Mouse (Mus musculus) c-Kit-positive CD71-positive TER-119-positive erythroid progenitor cells, embryonic 14.5 days (primary cell): ENCODE data around the gene Hs1bp3.

Source experiments
- DNase-seq: peaks from one replicate; pipeline ENCODE4 v3.0.0-alpha.2; 2013; ENCODE audit warnings: low spot score

The Hs1bp3 gene

DNA sequence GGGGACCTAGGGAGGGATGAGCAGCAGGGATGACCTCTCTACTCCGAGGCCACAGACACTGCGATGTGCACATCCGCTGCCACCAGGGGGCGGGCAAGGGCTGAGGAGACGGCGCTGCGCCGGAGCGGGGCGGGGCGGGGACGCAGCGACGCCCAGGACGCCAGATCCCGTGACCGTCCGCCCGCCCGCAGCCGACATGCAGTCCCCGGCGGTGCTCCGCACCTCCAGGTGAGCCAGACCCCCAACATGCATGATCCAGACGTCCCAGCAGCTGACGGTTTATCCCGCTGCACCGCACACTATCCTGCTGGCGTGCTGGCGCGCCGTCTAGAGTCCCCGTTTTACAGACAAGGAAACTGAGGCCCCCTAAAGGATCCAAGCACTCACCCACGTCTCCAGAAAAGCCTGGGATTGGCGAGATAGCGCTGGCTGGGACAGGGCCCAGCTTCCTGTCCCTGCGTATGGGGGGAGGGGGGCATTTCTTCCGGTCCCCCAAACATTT, at the start of gene Hs1bp3:
Gene Hs1bp3, plus strand, starts transcription at position 163 of the 502 bp plus-strand sequence.
- DNase-seq, result peak; percentile 74

DNA sequence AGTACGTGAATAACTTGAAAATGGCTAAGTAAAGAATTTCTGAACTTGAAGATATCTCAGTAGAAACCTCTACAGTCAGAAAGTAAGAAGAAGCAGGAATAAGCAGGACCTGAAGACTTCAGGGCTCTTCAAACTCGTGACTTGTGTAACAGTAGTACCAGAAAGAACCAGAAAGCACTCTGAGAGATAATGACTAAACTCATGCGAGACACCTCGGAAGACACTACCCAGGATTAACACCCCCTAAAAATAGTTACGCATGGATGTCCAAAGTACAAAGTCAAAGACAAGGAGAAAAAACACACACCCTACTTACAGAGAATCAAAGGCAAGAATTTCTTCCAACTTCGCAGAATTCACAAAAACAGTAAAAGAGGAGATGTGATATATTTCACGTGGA, 46.9 kb upstream of the Hs1bp3 start:
- DNase-seq, result no peak

DNA sequence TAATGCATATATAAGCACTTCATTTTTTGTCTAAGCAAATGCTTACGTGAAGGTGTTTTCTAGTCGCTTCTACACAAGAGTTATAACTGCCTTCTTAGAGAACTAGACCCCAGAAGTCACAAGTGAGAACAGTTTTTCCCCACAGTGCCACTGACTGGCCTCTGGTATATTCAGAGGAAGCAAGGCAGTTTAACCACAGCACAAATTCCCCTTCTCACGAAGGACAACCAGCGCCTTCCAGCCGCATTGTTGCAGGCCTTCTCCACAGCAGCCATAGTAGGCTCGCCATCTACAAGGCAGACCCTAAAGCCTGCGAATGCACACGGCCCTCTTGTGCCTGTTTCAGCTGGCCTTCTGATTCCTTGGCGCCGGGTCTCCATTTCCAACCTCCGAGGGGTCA, 43.6 kb upstream of the Hs1bp3 start:
- DNase-seq, result no peak

DNA sequence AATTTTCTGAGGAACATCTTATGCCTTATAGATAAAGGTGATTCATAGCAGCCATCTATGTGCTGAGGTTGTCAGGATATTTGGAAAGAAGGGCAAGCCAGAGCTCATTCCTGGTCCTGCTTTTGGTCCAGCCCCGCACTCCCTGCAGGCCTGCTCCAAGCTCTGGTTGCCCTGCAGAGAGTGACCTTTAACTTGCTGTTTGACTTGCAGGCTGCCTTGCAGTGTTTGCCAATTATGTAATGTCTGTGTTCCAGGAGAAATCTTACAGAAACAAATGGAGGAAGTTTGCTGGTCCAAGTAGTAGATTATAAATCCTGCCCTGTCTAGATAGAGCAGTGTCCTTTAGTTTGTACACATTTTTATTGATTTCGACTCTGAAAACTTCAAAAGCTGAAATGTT, 41.8 kb upstream of the Hs1bp3 start:
- no peak for DNase-seq

DNA sequence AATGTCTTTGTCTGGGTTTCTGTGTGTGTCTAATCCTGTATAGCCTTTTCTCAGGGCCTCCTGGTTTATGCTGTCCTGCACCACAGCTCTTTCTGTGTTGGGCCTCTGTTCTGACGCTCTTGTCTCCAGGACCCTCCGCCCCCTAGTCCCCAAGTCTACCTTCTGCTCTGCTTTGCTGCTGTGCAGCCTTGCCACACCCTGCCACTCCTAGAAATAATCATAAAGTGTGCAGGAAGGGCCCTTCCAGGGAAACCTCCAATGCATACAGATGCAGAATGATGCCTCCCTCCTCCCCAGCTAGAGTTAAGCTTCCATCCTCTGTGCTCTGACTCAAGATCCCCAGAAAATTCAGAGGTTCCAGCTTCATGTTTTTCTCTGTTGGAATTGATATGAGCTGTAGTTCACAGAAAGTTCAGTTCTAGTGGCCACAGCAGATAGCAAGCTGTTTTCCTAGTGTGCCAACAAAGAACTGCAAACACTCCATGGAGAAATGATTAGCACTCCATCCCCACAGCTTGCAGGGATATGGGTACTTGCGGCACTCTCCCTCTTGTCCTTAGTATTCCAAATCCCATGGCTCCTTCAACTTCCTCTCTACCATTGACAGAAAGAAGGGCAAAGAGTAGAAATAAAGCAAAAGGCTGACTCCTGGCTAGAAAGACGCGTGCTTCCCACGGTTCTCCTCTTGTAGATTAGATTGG, 39.6 kb upstream of the Hs1bp3 start:
- no peak for DNase-seq

DNA sequence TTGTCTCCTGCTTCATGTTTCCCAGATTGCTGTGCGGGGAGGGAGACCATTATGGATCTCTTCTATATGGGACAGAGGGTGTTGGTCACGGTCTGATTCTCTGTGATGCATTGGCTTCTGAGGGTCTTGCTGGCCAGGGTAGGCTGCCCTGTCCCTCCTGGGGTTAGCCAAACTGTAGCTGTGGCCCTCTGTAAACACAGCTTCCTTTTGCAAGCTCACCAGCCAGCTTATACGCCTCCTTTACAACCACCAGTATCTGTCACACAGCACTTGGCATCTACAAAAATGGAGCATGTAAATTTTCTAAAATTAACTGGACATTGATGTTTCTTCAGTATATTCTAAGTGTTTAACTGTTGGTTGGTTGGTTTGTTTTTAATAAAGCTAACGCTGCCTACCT, 37.8 kb upstream of the Hs1bp3 start:
- DNase-seq, result no peak

DNA sequence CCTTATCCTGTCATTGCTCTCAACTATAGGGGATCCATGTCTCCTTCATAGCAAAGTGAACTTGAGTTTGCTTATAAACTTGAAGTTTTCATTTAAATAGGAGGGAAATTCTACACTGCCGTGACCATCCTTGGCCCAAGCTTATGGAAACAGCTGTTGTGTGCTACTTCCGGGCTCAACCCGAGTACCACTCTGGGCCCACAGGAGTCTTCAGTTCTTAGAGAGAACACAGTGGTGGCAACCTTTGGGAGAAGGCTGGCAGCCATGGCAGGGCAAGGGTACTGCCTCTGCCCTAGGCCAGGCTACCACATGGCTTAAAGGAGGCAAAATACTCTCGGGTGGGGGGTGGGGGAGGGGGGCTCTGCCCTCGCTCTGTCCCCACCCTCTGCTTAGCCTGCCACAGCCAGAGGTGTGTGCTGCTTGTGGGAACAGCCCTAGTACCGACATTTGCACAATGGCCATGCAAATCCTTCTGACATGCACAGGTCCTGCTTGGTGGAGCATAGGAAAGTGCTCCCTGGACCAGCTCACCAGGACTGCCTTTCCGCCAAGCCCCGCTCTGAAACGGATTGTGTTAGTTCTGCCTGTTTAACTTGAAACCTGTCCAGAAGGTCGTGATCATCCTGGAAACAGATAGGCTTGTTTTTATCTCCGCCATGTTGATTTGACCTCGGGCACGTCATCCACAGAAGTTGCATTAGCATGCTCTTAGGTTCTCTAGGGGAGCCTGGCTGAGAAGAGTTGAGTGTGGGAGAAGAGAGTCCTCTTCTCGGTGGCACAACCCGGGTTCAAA, 31.8 kb upstream of the Hs1bp3 start:
- no peak for DNase-seq

DNA sequence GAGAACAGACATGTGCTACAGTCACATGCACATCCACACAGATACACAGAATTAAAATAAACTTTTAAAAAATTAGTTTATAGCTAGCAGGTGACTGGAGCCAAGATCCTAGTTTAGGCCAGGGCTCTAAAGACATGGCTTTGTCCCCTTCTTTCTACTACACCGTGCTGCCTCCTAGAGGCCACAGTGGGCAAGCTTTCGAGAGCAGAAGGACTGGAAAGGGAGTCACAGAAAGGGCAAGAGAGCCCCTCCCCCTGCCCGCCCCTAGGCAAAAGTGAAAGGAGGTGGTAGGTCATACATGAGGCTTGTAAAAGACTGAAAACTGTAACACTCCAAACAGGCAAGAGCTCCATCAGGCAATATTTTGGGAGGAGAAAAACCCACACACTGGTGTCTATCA, 25.3 kb upstream of the Hs1bp3 start:
- DNase-seq, result no peak

DNA sequence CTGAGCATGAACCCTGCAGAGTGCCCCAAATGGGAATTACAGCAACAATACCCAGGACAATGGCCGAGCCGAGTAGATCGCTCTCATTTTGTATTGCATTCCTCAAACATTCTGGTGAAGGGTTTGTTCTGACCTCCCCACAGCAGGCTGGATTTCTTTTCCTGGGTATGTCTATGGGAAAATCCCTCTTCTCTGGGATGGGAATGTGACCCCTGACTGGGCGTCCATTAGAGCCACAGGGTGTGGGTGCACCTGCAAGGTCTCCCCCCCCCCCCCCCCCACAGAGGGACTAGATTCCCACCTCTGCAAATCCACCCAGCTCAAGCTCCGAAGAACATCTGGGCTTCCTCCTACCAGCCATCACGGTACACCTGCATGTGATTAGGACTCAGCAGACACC, 24.1 kb upstream of the Hs1bp3 start:
- no peak for DNase-seq

DNA sequence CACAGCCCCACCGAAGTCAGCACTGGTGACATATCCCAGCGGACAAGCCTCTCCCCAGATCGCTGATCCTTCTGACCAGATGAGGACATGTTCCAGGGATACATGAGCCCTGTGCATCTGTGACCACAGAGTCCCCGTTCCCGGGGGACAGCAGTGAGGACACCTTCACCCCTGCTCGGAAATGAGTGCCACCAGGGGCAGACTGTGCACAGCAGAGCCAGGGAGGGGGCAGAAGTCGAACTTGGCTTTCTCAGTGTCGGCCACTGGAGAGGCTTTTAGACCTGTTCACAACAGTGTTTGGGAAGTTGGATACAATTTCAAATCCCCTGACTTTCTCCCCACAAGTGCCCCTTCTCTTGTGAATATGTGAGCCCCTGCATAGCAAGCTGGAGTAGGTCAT, 23.7 kb upstream of the Hs1bp3 start:
- no peak for DNase-seq

DNA sequence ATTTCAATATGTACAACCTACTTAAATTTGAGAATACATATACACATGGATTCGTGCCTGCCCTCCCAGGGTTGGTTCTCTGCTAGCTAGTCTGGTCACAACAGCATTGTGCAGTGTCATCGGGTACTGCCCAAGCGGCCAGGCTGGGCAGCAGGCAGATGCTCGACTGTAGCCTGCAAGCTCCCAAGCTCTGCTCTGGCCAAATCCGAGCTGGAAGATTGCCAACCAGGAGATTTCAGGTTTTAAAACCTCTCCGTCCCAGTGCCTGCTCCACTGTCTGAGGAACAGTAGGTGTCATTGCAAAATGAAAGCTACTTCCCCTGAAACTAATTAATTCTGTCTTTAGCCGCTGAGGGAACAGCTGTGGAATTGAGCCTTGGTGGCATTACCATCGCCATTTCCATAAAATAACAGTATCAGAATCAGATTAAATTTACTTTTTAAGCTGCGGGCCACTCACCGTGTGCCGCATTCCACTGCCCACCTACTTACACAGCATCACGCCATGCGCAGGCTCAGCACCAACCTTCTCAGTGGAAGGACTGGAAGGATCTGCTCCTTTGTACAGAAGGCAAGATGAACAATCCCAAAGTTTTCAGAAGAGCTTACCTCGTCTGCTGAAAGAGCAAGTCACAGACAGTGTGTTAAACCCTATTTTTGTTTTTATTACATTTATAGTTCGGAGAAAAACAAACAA, 21.9 kb upstream of the Hs1bp3 start:
- no peak for DNase-seq

DNA sequence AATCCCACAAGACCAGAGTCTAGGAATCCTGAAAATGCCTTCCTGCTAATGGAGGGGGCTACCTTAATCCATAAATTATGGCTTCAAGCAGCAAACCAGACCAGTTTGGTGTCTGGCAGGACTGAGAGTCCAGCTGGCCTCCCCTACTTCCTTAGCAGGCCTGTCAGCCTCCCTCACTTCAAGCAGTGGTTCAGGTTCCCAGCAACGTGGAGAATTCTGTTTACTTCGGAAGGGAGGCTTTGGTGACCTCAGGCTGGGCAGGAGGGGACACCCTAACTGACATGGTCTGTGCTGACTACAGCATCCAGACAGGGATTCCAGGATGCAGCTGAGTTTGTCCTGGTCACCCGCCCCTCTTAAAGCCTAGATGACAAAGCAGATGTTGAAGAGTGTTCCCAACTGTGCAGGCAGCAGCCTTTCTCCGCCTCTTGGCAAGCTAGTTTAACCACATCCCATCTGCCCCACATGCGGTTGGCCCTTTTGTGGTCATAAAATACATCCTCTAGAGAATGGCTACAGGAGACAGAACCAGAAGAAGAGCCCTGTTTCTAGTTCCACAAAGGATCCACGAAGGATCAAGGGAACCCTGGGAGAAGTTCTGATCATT, 17.8 kb upstream of the Hs1bp3 start:
- DNase-seq, result no peak

DNA sequence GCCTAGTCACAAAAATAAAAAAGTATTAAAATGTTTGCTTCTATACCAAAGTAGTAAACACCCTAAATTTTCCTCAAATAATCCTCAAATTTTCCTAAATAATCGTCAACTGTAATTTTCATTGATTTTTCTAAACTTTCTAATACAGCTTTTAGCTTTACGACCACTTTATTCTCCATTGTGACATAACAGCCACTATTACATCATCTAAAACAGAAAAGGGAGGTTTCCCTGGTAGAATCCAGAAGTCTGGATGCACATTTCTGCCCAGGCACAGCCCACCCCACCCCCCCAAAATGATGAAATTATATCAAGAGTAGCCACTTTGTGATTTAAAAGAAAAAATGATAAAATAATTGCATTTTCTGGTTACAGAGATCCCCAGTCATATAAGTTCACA, 17.1 kb upstream of the Hs1bp3 start:
- DNase-seq, result no peak

DNA sequence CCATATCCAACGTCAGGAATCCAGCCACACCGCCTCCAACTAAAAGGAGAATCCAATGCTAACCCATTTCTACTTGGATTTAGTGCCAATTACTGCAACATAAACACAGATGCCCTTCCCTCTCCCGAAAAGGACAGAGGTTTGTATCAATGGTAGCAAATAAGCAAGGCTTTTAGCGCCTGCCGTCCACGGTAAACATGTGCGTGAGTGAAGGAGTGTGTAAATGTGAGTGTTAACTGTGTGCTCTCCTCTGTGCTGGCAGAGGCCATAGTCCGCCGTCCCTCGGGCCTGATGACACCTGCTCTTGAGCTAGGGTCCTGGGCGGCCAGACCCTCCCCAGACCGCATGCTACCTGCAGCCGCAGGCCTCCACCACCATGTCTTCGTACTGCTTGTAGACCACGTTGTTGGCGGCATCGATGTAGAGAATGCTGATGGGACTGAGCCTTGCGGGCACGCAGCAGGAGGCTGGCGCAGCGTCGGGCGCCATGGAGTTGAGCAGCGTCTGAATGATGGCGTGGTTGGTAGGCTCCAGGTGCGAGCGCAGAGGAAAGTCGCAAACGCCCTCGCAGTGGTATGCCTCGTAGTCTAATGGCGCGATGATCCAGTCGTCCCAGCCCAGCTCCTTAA, 15.5 kb upstream of the Hs1bp3 start:
- DNase-seq, result no peak

DNA sequence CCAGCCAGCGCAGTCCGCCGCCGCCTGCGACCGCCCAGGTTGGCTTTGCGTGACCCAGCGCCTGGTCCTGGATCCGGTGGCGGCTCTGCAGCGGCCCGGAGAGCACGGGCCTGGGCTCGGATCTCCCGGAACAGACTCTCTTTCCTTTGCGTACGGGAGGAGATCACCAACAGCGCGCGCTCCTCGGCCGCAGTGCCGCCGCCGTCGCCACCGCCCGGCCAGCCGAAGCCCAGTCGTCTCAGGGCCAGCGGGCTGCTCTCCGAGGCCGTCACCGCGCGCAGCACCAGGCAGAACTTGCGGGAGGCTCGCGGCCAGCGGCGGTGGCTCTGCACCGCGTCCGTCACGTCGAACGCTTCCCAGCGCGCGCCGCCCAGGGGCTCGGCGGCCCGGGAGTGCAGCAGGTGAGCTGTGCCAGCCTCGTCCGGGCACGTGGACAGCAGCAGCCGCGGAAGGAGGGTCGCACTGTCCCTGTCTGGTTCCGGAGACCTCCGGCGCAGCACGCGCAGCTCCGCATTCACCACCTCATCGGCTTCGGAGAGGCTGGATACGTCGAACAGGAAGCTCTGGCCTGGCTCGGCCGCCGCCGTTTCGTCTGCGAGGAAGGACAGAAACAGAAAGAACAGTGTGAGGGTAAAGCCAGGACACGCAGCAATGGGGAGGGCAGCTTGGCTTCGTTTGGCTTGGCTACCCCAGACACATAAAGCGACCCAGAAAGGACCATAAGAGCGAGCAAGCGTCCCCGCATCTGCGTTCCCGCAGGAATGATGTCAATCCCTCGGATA, 14.7 kb upstream of the Hs1bp3 start:
- no peak for DNase-seq

DNA sequence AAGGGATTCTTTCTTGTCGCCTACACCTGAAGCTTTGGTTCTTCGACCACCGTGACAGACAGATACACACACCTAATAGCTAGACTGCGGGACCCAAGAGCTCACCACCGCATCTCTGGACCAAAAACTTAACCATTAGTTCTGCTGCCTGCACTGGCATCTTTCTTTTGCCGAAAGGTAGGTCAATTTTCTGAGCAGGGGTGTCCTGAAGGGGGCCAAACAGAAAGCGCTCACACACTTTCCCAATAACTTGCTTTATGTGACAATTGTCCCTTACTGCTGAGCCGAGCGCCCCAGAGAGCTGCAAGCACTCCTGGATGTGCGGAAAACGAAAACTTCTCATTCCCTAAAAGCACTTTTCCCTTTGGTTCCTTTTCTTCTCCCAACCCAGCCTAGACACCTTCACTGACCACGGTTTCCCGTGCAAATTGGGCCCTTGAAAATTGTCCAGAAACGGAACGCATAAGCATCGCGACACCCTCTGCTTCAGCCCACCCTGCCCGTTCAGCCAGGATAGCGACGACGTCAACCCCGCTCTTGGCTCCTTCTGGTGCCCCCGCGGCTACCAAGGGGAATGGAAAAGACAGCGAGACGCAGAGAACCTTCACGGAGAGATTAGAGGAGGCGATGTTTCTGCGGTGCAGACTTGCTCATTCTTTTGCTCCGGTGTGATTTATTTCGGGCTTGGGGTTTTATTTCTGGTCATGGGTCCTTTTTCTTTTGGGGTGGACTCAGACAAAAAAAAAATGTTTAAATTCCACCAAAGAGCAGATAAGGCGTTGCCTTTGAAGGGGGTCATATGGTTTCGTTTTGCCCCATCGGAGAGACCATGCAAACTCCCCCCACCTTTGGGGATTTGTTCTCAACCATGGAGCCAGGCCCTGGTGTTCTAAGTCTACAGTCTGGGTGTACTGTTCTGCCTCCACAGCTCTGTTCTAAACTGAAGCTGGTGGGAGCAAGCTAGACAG, 13.8 kb upstream of the Hs1bp3 start:
- no peak for DNase-seq

DNA sequence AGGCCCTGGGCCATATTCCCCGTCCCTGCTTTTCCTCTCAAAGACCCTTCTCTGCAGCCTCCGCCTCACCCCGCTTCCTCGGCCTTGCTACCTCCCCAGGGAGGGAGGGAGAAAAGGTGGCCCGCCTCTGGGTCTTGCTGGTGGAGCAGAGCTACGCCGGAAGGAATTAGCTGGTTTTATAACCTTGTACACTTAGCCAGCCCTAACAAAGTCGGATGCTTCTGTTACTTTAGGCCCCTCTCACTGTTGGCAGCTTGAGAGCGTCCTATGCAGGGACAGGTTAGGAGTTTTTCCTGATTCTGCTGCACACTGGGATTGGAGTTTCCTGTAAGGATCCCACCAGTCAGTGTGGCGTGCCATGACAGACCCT, 13.1 kb upstream of the Hs1bp3 start:
- DNase-seq, result no peak

DNA sequence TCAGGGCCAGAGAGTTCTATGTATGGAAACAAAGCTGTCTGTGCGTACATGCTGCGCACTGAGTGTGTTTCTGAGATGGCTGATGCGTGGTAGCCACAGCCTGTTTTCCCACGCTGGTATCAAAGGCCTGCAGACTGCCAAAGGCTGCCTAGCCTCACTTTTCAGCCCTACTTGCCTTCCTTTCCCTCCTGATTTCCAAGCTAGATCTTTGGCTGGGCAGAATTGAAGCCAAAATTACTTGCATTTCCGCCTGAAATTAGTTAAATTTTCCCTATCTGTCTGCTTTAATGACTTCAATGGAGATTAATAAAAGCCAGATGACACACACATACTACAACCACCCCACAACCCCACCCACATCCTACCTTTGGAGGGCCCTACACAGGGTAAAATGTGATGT, 12.7 kb upstream of the Hs1bp3 start:
- no peak for DNase-seq

DNA sequence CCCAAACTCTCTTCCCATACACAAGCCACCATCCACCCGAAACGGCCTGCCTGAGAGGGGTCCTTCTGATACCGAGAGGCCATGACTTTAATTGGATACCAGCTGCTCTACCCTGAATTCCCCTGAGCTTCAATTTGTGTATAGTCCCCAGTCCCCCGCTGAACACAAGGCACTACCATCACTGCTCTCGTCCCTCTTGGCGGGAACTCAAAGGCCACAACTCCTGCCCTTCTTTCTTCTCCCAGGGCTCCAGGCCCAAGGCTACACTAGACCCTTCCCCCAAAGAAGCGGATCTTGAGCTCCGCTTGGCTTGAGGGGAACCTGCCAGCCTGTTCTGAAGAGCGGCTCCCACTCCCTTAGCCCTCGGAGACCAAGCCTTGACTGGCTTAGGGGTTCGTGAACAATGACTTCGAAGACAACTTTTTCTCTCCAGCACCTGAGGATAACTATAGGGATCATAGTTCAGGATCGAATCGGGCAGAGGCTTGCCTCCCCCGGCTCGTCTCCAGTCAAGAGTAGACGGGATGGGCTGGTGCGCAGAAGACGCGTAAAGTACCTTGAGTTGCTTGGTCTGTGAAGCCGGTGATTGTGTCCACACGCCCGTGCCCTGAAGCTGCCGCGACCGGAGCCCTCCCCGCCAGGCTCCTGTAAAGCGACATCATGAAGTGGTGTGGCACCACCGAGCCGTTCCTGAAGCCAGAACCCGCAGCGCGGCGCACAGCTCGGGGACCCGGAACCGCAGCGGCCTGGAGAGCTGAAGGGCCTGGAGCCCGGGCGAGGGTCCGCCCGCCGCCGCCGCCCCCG, 12.0 kb upstream of the Hs1bp3 start:
- no peak for DNase-seq
